Mouse (Mus musculus): Measurements from ENCODE around the gene Git1.

Gene Git1

GRCm38 (mm10) chr11:77493512-77494343 is at the start of gene Git1:
Gene Git1 (plus strand): TSS chr11:77493562.
- peak in 1 of 2 experiments; percentile 57 for DNase-seq (ENCODE audit: low spot score in 2 of 2)

GRCm38 (mm10) chr11:77444939-77445338 is 48.4 kb upstream of the Git1 start:
- DNase-seq (ENCODE audit: low spot score in 2 of 2) = no peak

- no peak for DNase-seq (ENCODE audit: low spot score in 2 of 2)
These were observed 46.7 kb upstream of the Git1 start for GRCm38 (mm10) chr11:77446628-77447041.

DNA sequence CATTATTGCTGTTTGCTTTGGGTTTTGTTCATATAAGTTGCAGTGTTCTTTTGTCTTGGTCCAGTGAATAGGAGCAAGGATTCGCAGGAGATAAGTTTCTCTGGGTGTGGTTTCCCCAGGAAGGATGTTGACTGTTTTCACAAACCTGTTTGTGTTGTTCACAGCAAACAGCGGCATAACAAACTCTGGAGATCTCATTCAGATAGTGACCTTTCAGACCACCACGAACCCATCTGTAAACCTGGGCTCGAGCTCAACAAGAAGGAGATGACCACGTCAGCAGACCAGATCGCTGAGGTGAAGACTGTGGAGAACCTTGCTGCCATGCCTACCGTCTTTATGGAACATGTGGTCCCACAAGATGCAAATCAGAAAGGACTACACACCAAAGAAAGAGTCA is 44.1 kb upstream of the Git1 start:
- no peak for DNase-seq (ENCODE audit: low spot score in 2 of 2)

GRCm38 (mm10) chr11:77451670-77452069 is 41.7 kb upstream of the Git1 start:
- DNase-seq (ENCODE audit: low spot score in 2 of 2) = no peak

DNA sequence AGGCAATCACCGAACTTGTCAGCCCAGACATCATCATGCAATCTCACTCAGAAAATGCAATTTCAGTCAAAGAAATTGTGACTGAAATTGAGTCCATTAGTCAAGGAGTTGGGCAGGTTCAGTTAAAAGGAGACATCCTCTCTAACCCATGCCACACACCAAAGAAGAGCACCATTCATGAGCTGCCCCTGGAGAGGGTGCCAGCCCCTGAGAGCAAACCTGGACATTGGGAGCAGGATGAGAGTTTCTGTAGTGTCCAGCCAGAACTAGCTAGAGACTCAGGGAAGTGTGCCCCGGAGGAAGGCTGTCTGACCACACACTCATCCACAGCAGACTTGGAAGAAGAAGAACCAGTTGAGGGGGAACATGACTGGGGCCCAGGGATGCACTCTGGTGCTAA is 40.0 kb upstream of the Git1 start:
- DNase-seq (ENCODE audit: low spot score in 2 of 2) = no peak

DNA sequence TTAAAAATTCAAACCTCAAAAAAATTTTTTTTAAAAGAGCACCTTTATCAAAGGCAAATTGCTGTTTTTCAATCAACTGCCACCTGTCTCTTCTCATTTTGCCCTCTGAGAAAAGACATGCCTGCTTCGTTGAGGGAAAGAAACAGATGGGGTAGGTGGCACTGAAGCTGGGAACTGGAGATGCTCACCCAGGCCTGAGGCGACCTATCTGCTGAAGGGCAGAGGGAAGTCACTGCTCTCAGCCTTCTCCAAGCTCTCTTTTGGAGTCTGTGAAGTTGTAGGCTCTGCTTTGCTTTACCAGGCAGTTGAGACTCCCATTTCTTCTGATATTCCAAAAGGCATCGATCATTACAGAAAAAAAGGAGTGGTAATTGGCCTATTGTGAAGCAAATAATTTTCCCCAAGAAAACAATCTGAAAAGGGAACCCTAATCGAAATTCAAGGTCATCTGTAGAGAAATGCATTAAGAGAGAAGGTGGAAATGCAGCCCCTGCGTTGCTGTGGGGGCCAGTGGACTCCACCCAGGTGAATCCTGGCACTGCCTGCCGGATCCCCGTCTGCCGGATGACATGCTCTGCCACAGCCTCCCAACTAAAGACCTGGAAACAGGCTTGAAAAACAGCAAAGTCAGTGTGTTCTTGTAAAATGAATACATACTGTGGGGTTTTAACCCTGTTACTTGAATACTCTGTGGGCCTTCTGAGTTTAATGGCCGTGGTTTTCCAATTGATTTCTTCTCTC is 37.4 kb upstream of the Git1 start:
- peak in 1 of 2 experiments; percentile 4 for DNase-seq (ENCODE audit: low spot score in 2 of 2)

GRCm38 (mm10) chr11:77456866-77457265 is 36.5 kb upstream of the Git1 start:
- no peak for DNase-seq (ENCODE audit: low spot score in 2 of 2)

- no peak for DNase-seq (ENCODE audit: low spot score in 2 of 2)
These were observed 31.5 kb upstream of the Git1 start for GRCm38 (mm10) chr11:77461856-77462255.

- DNase-seq (ENCODE audit: low spot score in 2 of 2) = no peak
These were observed 30.9 kb upstream of the Git1 start, which contains the start of gene Coro6 for GRCm38 (mm10) chr11:77462283-77463100. Gene Coro6 (plus strand): TSS chr11:77462411.

- DNase-seq (ENCODE audit: low spot score in 2 of 2) = no peak
These were observed 30.3 kb upstream of the Git1 start for GRCm38 (mm10) chr11:77463101-77463445.

DNA sequence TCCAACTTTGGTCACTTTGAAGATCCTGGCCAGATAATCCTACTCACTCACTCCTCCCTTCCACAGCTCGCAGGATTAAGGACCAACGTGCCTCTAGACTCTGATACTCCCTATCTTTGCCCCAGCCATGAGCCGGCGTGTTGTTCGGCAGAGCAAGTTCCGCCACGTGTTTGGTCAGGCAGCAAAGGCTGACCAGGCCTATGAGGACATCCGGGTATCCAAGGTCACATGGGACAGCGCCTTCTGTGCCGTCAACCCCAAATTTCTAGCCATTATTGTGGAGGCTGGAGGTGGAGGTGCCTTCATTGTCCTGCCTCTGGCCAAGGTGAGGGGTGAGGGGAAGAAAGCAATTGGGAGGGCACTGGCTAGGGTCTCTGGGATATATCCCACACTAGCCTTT is 29.6 kb upstream of the Git1 start:
- no peak for DNase-seq (ENCODE audit: low spot score in 2 of 2)

DNA sequence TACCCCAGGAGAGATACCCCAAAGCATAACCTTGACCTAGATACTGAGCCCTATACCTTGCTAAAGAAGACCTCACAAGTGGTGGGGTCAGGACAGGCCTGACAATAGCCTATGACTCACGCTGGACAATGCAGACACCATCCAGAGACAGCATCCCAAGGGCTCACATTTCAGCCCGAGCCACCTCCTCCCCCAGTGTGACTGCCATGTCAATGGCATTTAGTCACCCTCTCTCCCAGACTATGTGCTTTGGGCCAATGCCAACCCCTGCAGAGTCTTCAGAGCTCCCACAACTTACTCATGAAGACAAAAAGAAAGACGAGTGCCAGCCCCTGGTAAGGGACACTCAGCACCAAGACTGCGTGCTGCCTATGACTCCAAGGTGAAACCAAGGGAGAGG is 28.7 kb upstream of the Git1 start:
- no peak for DNase-seq (ENCODE audit: low spot score in 2 of 2)

GRCm38 (mm10) chr11:77465111-77465510 is 28.3 kb upstream of the Git1 start:
- no peak for DNase-seq (ENCODE audit: low spot score in 2 of 2)

GRCm38 (mm10) chr11:77466544-77466943 is 26.8 kb upstream of the Git1 start:
- DNase-seq (ENCODE audit: low spot score in 2 of 2) = no peak

DNA sequence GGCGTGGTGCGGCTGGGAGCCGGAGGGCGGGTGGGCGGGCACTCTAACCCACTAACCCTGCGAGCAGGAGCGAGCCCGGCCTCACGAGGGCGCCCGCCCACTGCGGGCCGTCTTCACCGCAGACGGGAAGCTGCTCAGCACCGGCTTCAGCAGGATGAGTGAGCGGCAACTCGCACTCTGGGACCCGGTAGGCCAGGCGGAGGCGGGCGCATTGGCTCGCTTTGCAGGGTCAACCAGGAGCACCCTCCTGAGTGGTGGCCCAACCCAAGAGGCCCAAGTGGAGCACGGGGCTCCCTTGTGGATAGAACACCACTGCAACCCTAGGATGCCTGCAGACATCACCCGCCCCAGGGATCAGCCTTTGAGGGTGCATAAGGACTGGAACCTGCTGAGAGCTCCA is 26.2 kb upstream of the Git1 start:
- DNase-seq (ENCODE audit: low spot score in 2 of 2) = peak in 1 of 2 experiments; percentile 62

DNA sequence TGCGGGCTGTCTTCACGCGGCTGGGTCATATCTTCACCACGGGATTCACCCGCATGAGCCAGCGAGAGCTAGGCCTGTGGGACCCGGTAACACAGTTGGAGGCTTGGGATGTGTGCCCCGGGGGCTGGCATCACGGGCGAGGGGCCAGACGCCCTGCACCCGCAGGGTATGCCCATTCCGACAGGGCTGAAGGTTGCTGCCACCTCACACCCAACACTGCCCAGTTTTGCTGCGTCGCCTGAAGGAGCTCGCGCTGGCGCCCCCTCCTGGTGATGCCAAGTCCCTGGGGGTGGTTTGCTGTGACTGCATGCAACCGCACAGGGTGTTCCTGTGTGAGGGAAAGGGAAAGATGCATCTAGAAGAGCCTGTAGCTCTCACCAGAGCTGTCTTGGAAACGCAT is 25.6 kb upstream of the Git1 start:
- peak in 1 of 2 experiments; percentile 76 for DNase-seq (ENCODE audit: low spot score in 2 of 2)

DNA sequence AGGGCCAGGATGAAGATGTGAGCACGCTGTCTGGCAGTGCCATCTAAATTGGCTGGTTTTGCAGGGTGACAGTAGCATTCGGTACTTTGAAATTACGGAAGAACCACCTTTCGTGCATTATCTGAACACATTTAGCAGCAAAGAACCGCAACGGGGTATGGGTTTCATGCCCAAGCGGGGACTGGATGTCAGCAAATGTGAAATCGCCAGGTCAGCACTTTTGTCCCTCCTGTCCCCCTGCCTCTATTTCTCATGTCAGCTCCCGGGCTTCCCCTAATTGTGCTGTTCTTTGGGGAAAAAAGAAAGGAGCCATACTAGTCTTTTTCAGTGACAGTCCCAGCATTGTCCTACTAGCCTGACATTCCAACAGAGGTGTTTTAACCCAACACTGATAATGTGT is 25.0 kb upstream of the Git1 start:
- DNase-seq (ENCODE audit: low spot score in 2 of 2) = no peak

DNA sequence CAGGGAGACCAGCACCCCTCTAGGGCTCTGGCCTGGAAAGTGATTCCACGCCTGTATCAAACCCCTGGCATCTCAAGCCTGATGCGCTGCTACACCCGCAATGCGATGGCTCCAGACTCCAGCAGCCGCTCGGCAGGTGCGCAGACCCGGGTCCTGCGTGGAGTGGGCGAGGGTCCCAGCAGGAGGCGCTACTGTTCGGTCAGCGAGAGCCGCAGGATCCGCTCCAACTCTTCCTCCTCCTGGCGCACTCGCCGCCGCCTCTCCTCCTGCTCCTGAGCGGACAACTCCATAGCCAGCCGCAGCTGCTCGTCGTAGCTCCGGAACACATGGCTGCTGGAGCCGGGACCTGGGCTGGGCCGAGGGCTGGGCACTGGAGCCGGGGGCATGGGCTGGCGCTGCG is 22.0 kb upstream of the Git1 start:
- DNase-seq (ENCODE audit: low spot score in 2 of 2) = no peak

DNA sequence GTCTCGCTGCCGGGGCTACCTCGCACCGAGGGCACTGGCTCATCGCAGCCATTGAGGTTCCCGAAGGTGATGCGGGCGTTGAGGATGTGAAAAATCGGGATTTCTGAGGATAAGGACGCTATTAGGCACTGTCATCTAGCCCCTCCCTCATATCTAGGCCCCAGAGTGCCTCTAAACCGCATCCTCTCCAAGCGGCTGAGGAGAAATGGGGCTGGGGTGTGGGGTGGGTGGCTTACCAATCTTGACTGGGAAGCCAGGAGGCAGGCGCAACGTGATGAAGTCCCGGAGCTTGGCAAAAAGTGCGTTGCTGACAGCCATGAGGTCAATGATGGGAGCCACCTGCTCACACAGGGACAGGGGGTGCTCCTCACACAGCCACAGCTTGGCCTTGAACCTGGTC is 20.6 kb upstream of the Git1 start:
- DNase-seq (ENCODE audit: low spot score in 2 of 2) = no peak

DNA sequence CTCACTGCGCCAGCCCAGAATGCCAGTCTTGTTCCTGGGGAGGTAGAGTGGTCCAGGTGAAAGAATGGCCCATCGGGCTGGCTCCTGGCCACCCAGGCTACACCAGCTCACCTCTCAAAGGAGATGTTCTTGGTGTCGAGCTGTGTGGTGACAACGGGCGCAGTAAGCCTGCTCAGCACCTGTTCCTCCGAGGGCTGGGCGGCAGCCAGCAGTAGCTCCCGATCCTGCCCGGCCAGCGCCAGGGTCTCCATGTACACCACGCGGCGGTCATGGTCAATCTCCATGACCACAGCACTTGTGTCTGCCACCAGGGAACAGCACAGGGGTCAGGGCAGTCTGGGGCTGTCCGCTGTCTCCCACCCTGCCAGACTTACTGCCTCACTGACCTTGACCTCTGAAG is 17.1 kb upstream of the Git1 start:
- peak in 1 of 2 experiments; percentile 12 for DNase-seq (ENCODE audit: low spot score in 2 of 2)

DNA sequence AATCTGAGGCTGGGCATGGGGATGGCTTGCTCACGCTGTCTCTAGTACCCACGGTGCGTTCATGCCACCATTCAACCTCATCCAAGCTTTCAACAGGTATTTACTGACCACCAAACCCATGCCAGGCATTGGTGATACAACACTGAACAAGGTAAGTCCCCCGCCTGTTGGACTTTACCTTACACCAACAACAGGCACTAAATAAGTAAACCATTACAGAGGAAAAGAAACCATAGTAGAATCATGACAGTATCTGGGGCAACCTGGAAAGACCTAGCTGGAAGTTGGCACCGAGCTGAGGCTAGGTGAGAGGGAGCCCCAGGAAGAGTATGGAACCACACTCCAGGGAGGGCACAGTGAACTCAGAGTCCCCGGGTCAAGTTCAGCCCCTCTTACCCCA is 16.5 kb upstream of the Git1 start:
- DNase-seq (ENCODE audit: low spot score in 2 of 2) = no peak
